Mouse (Mus musculus): ENCODE measurements around the gene Defa22. TPM values are rescaled to one million over a fixed set of nuclear protein-coding genes. Genes with fewer than 3 reads are reported as not detected.
"Not testable (repeated sequence)": the region's sequence is repeated elsewhere in the genome, so short reads cannot be mapped to it uniquely, and the experiment has no call there.

Gene Defa22
- total RNA-seq (2018; cell fraction: chromatin; rRNA removed): not detected
- total RNA-seq (2018; cell fraction: cytosol; rRNA removed): not detected
- not detected for total RNA-seq (2018; cell fraction: nucleus; rRNA removed)
- polyA plus RNA-seq (2018): not detected in 3 replicates

DNA sequence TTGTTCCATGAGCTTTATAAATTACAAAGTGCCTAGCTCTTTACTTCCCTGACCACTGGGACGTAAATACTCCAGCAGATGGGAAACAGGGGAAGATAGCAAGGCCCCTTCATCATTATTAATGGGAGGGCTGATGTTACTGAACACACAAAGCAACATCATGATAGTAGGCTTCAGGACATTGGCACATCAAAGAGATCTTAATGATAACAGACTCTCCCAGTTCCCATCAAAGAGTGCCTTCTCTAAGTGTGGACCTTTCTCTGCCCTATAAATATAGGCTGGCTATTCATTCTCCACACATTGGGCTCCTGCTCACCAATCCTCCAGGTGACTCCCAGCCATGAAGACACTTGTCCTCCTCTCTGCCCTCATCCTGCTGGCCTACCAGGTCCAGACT, at the start of gene Defa22:
TSS of gene Defa22 (plus strand) at position 301 of the 400 bp plus-strand sequence.
- H3K27ac ChIP-seq; H3K79me2 ChIP-seq (ENCODE audit: inconsistent target); H3K36me3 ChIP-seq (ENCODE audit: inconsistent target); H3K4me3 ChIP-seq (ENCODE audit: inconsistent target): not testable (repeated sequence)
- no CpG with 5 or more reads among the region's 1 CpGs for WGBS (ENCODE audit: missing documents)

DNA sequence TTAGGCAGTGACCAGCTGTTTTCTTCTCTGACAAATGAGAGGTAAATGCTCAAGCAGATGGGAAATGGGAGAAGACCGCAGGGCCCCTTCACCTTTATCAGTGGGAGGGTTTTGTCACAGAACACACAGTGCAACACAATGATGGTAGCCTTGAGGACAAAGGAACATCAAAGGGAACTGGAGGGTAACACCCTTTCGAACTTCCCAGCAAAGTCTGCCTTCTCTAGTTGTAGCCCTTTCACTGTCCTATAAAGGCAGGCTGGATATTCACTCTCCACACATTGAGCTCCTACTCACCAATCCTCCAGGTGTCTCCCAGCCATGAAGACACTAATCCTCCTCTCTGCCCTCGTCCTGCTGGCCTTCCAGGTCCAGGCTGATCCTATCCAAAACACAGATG, 27.7 kb upstream of the Defa22 start, which contains the start of gene Defa30:
TSS of gene Defa30 (plus strand) at position 301 of the 400 bp plus-strand sequence.
- WGBS (ENCODE audit: missing documents): 57% methylated on average over 3 of the region's 3 CpGs
- not testable (repeated sequence) for H3K79me2 ChIP-seq (ENCODE audit: inconsistent target); H3K36me3 ChIP-seq (ENCODE audit: inconsistent target); H3K4me3 ChIP-seq (ENCODE audit: inconsistent target); H3K27ac ChIP-seq

GRCm38 (mm10) chr8:21191314-21191713, 29.2 kb downstream of the Defa22 start, which contains the start of gene Defa31:
Gene Defa31 (plus strand): TSS chr8:21191614.
- WGBS (ENCODE audit: missing documents): no CpG with 5 or more reads among the region's 1 CpGs
- not testable (repeated sequence) for H3K79me2 ChIP-seq (ENCODE audit: inconsistent target); H3K36me3 ChIP-seq (ENCODE audit: inconsistent target); H3K27ac ChIP-seq; H3K4me3 ChIP-seq (ENCODE audit: inconsistent target)

- not testable (repeated sequence) for H3K36me3 ChIP-seq (ENCODE audit: inconsistent target); H3K79me2 ChIP-seq (ENCODE audit: inconsistent target); H3K4me3 ChIP-seq (ENCODE audit: inconsistent target); H3K27ac ChIP-seq
- no CpG with 5 or more reads among the region's 1 CpGs for WGBS (ENCODE audit: missing documents)
These were observed 39.2 kb downstream of the Defa22 start, which contains the start of gene Gm15293 for GRCm38 (mm10) chr8:21201261-21201660. Gene Gm15293 (plus strand): TSS chr8:21201561.

Other genes starting within 250 kb of the Defa22 start
- not detected in 3 replicates for gene Gm6040, start 240.2 kb upstream of the Defa22 start, polyA plus RNA-seq (2018)
- not detected in 3 replicates for gene AY761185, start 217.6 kb upstream of the Defa22 start, polyA plus RNA-seq (2018)
- not detected in 3 replicates for gene Defa21, start 136.7 kb upstream of the Defa22 start, polyA plus RNA-seq (2018)
- not detected in 3 replicates for gene Defa23, start 107.2 kb upstream of the Defa22 start, polyA plus RNA-seq (2018)
- gene Defa35, start 97.2 kb upstream of the Defa22 start, polyA plus RNA-seq (2018): not detected in 3 replicates
- gene Defa25, start 77.8 kb upstream of the Defa22 start, polyA plus RNA-seq (2018): not detected in 3 replicates
- gene Gm14851, start 66.2 kb upstream of the Defa22 start, polyA plus RNA-seq (2018): not detected in 3 replicates
- not detected in 3 replicates for gene Defa30, start 27.6 kb upstream of the Defa22 start, polyA plus RNA-seq (2018)
- not detected in 3 replicates for gene Defa31, start 29.3 kb downstream of the Defa22 start, polyA plus RNA-seq (2018)
- gene Gm15293, start 39.3 kb downstream of the Defa22 start, polyA plus RNA-seq (2018): not detected in 3 replicates
- not detected in 3 replicates for gene Gm15292, start 87.5 kb downstream of the Defa22 start, polyA plus RNA-seq (2018)
- gene Defa27, start 153.3 kb downstream of the Defa22 start, polyA plus RNA-seq (2018): not detected in 3 replicates
- gene Defa29, start 164.7 kb downstream of the Defa22 start, polyA plus RNA-seq (2018): not detected in 3 replicates
- gene Defa2, start 216.2 kb downstream of the Defa22 start, polyA plus RNA-seq (2018): not detected in 3 replicates
- not detected in 3 replicates for gene Defa33, start 229.5 kb downstream of the Defa22 start, polyA plus RNA-seq (2018)

Measured in macrophage (primary cell).